Mouse (Mus musculus): ENCODE measurements at regions not wholly inside any gene's neighbourhood (a gene's known extent, or its start where the extent isn't known, plus 50 kb on each side); places are given as distances from the start of the nearest gene placed in this dataset.

DNA sequence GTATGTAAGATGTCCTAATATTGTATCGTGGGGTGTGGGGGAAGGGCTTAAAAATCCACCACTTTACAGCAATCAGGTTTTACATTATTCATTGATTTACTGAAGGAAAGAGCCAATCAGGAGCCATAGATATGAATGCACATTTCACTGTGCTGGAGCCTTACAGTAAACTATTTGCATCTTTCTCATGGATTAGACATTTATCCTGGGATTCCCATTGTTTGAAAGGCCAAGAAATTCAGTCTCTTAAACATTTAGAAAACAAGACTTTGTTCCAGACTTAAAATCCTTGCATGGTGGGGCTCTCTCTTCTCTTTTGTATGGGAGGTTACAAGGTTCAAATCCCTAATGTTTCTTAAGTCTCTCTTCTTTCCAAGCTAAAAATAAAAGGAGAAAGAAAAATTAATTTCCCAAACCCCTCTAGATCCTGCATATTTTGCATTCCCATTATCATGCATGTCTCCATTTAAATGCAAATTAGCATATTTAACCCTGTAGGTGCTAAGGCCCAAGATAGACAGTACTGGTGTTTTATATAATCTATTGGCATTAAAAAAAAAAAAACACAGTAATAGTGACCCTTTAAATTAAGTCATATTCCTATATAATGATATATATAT, 230.3 kb downstream of the Mef2c start:
- no peak for ATAC-seq
- Histone ChIP-seq H3K9me3 (replicated peaks; ENCODE audit: control insufficient read depth, low read length, poor library complexity, severe bottlenecking) (no peaks in the 10 kb centered on the region), H3K4me3 (ENCODE audit: low read depth, low read length) (peak overlapping the region; percentile 70), H3K4me2 (ENCODE audit: low read length) (peak overlapping the region; percentile 67), H3K27ac (ENCODE audit: low read length) (peak overlapping the region; percentile 100), H3K36me3 (ENCODE audit: control insufficient read depth, insufficient read depth, low read length) (no peaks in the 10 kb centered on the region), H3K4me1 (ENCODE audit: control insufficient read depth, insufficient read depth, low read length) (no peaks in the 10 kb centered on the region), H3K27me3 (ENCODE audit: control insufficient read depth, insufficient read depth, low read depth, low read length) (no peaks in the 10 kb centered on the region), H3K9ac (ENCODE audit: low read depth, low read length) (peak overlapping the region; percentile 100)
- 3% methylated on average over 1 of the region's 1 CpGs for WGBS

- no peak overlapping the region; the same call in 1 of the 2 replicates for H3K27ac ChIP-seq (ENCODE audit: low read length)
- no peaks in the 10 kb centered on the region for H3K27me3 ChIP-seq (ENCODE audit: control insufficient read depth, insufficient read depth, low read depth, low read length)
- no peaks in the 10 kb centered on the region for H3K36me3 ChIP-seq (ENCODE audit: control insufficient read depth, insufficient read depth, low read length)
- no peak overlapping the region for H3K9ac ChIP-seq (ENCODE audit: low read depth, low read length)
- no peaks in the 10 kb centered on the region for H3K9me3 ChIP-seq (replicated peaks; ENCODE audit: control insufficient read depth, low read length, poor library complexity, severe bottlenecking)
- WGBS: 8% methylated on average over 1 of the region's 1 CpGs
- peak overlapping the region; percentile 15; the same call in 1 of the 2 replicates for H3K4me3 ChIP-seq (ENCODE audit: low read depth, low read length)
- no peaks in the 10 kb centered on the region for H3K4me1 ChIP-seq (ENCODE audit: control insufficient read depth, insufficient read depth, low read length)
- peak overlapping the region; percentile 25; the same call in 1 of the 2 replicates for H3K4me2 ChIP-seq (ENCODE audit: low read length)
- ATAC-seq: no peak
Observed at GRCm38 (mm10) chr13:83734656-83735055, 230.8 kb downstream of the Mef2c start.

DNA sequence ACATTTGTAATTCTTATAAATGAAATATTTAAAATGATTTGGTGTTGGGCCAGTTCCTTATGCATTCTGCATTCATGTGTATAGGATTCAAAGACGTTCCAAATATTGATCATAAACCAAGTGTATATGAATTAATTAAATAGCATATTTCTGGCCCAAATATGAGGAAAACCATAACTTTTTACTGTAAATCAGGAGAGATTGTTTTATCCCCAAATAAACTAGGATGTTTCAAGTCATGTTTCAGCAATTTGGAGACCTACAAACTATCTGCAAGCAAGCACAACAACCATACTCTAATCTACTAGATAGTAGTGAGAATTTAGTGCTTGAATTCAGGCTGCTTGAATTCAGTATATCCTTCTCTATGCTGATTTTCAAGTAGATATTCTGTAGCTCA, 231.3 kb downstream of the Mef2c start:
- H3K27ac ChIP-seq (ENCODE audit: low read length): peak overlapping the region; percentile 85; the same call in 1 of the 2 replicates
- no peaks in the 10 kb centered on the region for H3K9me3 ChIP-seq (replicated peaks; ENCODE audit: control insufficient read depth, low read length, poor library complexity, severe bottlenecking)
- H3K4me2 ChIP-seq (ENCODE audit: low read length): peak overlapping the region; percentile 67
- H3K9ac ChIP-seq (ENCODE audit: low read depth, low read length): 0 out of 2 replicates have a peak overlapping the region, but pooled peaks have one; percentile 41
- H3K27me3 ChIP-seq (ENCODE audit: control insufficient read depth, insufficient read depth, low read depth, low read length): no peaks in the 10 kb centered on the region
- 13% methylated on average over 1 of the region's 1 CpGs for WGBS
- no peak for ATAC-seq
- H3K4me1 ChIP-seq (ENCODE audit: control insufficient read depth, insufficient read depth, low read length): no peaks in the 10 kb centered on the region
- H3K4me3 ChIP-seq (ENCODE audit: low read depth, low read length): peak overlapping the region; percentile 42
- no peaks in the 10 kb centered on the region for H3K36me3 ChIP-seq (ENCODE audit: control insufficient read depth, insufficient read depth, low read length)

DNA sequence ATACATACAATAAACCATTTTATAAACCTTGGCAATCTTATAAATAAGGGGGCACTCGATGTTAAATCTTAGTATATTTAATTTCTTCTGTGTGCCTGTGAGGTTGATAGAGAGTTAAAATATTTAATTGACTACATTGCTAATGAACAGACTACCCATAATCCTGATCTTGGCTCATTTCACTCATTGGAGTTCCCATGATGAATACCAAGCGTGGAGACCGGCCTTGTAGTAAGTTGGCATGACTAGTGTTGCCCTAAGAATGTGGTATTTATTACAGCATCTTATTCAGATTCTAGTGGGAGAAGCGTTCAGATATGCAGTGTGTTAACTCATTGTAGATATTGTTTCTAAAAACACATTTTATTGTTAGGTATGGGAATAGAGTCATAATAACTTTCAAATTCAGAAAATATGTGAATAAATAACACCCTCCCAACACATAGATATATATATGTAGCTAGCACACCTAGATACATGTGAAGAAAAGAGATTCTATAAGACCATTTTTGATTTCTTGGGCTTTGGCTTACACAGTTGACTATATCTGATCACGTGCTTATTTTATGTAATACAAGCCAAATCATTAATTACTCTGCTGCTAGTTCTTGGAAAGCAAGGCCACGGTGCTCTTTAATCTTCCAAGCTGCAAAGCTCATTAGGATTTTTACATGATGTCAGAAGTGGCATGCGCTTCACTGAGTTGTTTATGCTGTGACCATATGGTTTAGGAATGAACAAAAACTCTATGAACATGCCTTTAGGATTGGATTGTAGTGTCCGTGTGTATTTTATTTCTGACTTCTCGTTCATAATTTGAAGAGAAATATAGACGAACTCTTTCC, 232.0 kb downstream of the Mef2c start:
- Histone ChIP-seq H3K27ac (ENCODE audit: low read length) (peak overlapping the region; percentile 85), H3K36me3 (ENCODE audit: control insufficient read depth, insufficient read depth, low read length) (no peaks in the 10 kb centered on the region)
- 14% methylated on average over 10 of the region's 10 CpGs for WGBS

GRCm38 (mm10) chr13:83737031-83737825, 233.4 kb downstream of the Mef2c start:
- 2% methylated on average over 9 of the region's 9 CpGs for WGBS
- Histone ChIP-seq H3K9me3 (replicated peaks; ENCODE audit: control insufficient read depth, low read length, poor library complexity, severe bottlenecking) (no peaks in the 10 kb centered on the region), H3K9ac (ENCODE audit: low read depth, low read length) (peak overlapping the region; percentile 80), H3K27me3 (ENCODE audit: control insufficient read depth, insufficient read depth, low read depth, low read length) (no peaks in the 10 kb centered on the region), H3K4me3 (ENCODE audit: low read depth, low read length) (peak overlapping the region; percentile 54), H3K36me3 (ENCODE audit: control insufficient read depth, insufficient read depth, low read length) (no peaks in the 10 kb centered on the region), H3K27ac (ENCODE audit: low read length) (peak overlapping the region; percentile 86), H3K4me2 (ENCODE audit: low read length) (peak overlapping the region; percentile 57), H3K4me1 (ENCODE audit: control insufficient read depth, insufficient read depth, low read length) (peaks cover 4% of the 10 kb centered on the region)
- ATAC-seq: no peak

More for the DNA sequence above, 232.0 kb downstream of the Mef2c start:
- Histone ChIP-seq H3K9ac (ENCODE audit: low read depth, low read length) (peak overlapping the region; percentile 65), H3K9me3 (replicated peaks; ENCODE audit: control insufficient read depth, low read length, poor library complexity, severe bottlenecking) (no peaks in the 10 kb centered on the region), H3K27me3 (ENCODE audit: control insufficient read depth, insufficient read depth, low read depth, low read length) (no peaks in the 10 kb centered on the region), H3K4me3 (ENCODE audit: low read depth, low read length) (peak overlapping the region; percentile 42), H3K4me2 (ENCODE audit: low read length) (peak overlapping the region; percentile 67), H3K4me1 (ENCODE audit: control insufficient read depth, insufficient read depth, low read length) (peaks cover 2% of the 10 kb centered on the region; the same call in 1 of the 2 replicates)
- ATAC-seq: no peak

DNA sequence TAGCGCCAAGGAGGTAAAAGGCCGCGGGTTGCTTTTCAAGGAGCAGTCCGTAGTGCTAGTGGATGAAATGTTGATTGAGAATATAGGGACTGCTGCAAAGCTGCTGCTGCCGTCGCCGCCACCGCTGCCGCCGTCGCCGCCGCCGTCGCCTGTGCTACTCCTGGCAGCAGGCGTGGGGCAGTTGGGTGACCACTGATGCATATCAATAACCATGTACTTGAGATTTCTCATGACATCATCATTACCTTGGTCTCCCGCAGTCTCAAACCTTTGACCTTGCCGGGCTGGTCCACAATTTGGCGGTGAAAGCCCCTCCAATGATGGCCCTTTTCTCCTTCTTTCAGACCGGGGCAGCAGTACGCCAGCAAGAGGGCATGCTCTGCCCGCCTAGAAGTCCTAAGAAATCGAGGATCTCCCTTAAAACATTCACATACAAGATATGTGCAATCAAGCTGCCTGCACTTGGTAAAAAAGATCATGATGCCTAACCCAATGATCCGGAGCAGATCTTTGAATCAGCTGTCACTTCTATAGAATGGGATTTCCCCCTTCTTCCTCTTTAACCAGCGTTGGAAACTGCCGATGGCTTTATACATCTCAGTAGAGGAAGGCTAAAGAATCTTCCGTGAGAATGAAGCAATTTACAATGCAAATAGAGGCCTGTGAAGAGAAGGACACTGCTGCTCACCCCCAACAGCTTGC, 234.1 kb downstream of the Mef2c start:
- no peaks in the 10 kb centered on the region for H3K9me3 ChIP-seq (replicated peaks; ENCODE audit: control insufficient read depth, low read length, poor library complexity, severe bottlenecking)
- WGBS: under 1% methylated on average over 27 of the region's 27 CpGs
- H3K4me3 ChIP-seq (ENCODE audit: low read depth, low read length): peak overlapping the region; percentile 54
- peaks cover 5% of the 10 kb centered on the region for H3K4me1 ChIP-seq (ENCODE audit: control insufficient read depth, insufficient read depth, low read length)
- no peak for ATAC-seq
- H3K4me2 ChIP-seq (ENCODE audit: low read length): peak overlapping the region; percentile 57
- H3K27me3 ChIP-seq (ENCODE audit: control insufficient read depth, insufficient read depth, low read depth, low read length): no peaks in the 10 kb centered on the region
- no peaks in the 10 kb centered on the region for H3K36me3 ChIP-seq (ENCODE audit: control insufficient read depth, insufficient read depth, low read length)
- H3K9ac ChIP-seq (ENCODE audit: low read depth, low read length): peak overlapping the region; percentile 80
- peak overlapping the region; percentile 86 for H3K27ac ChIP-seq (ENCODE audit: low read length)

- Histone ChIP-seq H3K9me3 (replicated peaks; ENCODE audit: control insufficient read depth, low read length, poor library complexity, severe bottlenecking) (no peaks in the 10 kb centered on the region), H3K27me3 (ENCODE audit: control insufficient read depth, insufficient read depth, low read depth, low read length) (no peaks in the 10 kb centered on the region), H3K4me1 (ENCODE audit: control insufficient read depth, insufficient read depth, low read length) (peaks cover 8% of the 10 kb centered on the region), H3K9ac (ENCODE audit: low read depth, low read length) (peak overlapping the region; percentile 80), H3K27ac (ENCODE audit: low read length) (peak overlapping the region; percentile 86), H3K4me2 (ENCODE audit: low read length) (peak overlapping the region; percentile 57), H3K36me3 (ENCODE audit: control insufficient read depth, insufficient read depth, low read length) (no peaks in the 10 kb centered on the region), H3K4me3 (ENCODE audit: low read depth, low read length) (peak overlapping the region; percentile 54)
- ATAC-seq: no peak
- WGBS: 5% methylated on average over 12 of the region's 12 CpGs
Observed at GRCm38 (mm10) chr13:83738528-83738981, 234.7 kb downstream of the Mef2c start.

GRCm38 (mm10) chr13:83739131-83739530, 235.3 kb downstream of the Mef2c start:
- ATAC-seq: no peak
- peak overlapping the region; percentile 80 for H3K9ac ChIP-seq (ENCODE audit: low read depth, low read length)

More at GRCm38 (mm10) chr13:83739131-83739530, 235.3 kb downstream of the Mef2c start:
- H3K27ac ChIP-seq (ENCODE audit: low read length): peak overlapping the region; percentile 86
- no peaks in the 10 kb centered on the region for H3K27me3 ChIP-seq (ENCODE audit: control insufficient read depth, insufficient read depth, low read depth, low read length)
- peak overlapping the region; percentile 57 for H3K4me2 ChIP-seq (ENCODE audit: low read length)
- no peaks in the 10 kb centered on the region for H3K36me3 ChIP-seq (ENCODE audit: control insufficient read depth, insufficient read depth, low read length)
- peak overlapping the region; percentile 54 for H3K4me3 ChIP-seq (ENCODE audit: low read depth, low read length)
- WGBS: 4% methylated on average over 3 of the region's 3 CpGs
- peaks cover 10% of the 10 kb centered on the region for H3K4me1 ChIP-seq (ENCODE audit: control insufficient read depth, insufficient read depth, low read length)
- no peaks in the 10 kb centered on the region for H3K9me3 ChIP-seq (replicated peaks; ENCODE audit: control insufficient read depth, low read length, poor library complexity, severe bottlenecking)

All from midbrain, embryonic 16.5 days (tissue).